Mouse (Mus musculus) spleen, adult 2 months (tissue): ENCODE results near the gene Myo16. TPM values are rescaled to one million over a fixed set of nuclear protein-coding genes. Genes with fewer than 3 reads are reported as not detected.

Source experiments
- DNase-seq, 2 experiments: peaks; one replicate each; pipeline versions ENCODE4 v3.0.0 to v3.0.0-alpha.2; 2012 to 2021; ENCODE audit warnings: low spot score in 2 of 2, low read depth in 1 of 2
- H3K27ac ChIP-seq: fragments of 200-500 bp; 2 replicates; pipeline ENCODE4 v1.5.1; 2012; ENCODE audit warnings: low read length, inconsistent platforms; ENCODE audit not compliant: insufficient read depth
- H3K27me3 ChIP-seq: fragments of 200-500 bp; 2 replicates; pipeline ENCODE4 v1.6.1; 2012; ENCODE audit warnings: mild to moderate bottlenecking, moderate library complexity, low read length, inconsistent platforms; ENCODE audit not compliant: control insufficient read depth, insufficient read depth
- H3K36me3 ChIP-seq: fragments of 200-500 bp; 2 replicates; pipeline ENCODE4 v1.6.1; 2012; ENCODE audit warnings: mild to moderate bottlenecking, low read length, inconsistent platforms; ENCODE audit not compliant: control insufficient read depth, insufficient read depth
- H3K4me1 ChIP-seq: fragments of 200-500 bp; 2 replicates; pipeline ENCODE4 v1.6.1; 2011; ENCODE audit warnings: inconsistent platforms; ENCODE audit not compliant: control insufficient read depth, insufficient read depth, insufficient read length
- H3K4me3 ChIP-seq: fragments of 200-500 bp; 2 replicates; pipeline ENCODE4 v1.5.1; 2011; ENCODE audit warnings: mild to moderate bottlenecking, inconsistent platforms; ENCODE audit not compliant: insufficient read depth, insufficient read length; ENCODE audit errors: extremely low read depth
- CTCF ChIP-seq: fragments of 200-500 bp; IDR thresholded peaks from 2 replicates; pipeline ENCODE4 v1.5.1; 2011; ENCODE audit warnings: mild to moderate bottlenecking, inconsistent platforms; ENCODE audit not compliant: insufficient read depth, insufficient read length, insufficient replicate concordance; ENCODE audit errors: extremely low read depth
- POLR2A ChIP-seq: fragments of 200-500 bp; IDR thresholded peaks from 2 replicates; pipeline ENCODE4 v1.6.1; 2011; ENCODE audit warnings: low read depth, low read length, inconsistent platforms
- WGBS: fragments of 180-500 bp; shearing (Covaris S2); methylation state at CpG from one replicate; pipeline ENCODE4 v1.1.7; 2018; 5-methylcytosine and 5-hydroxymethylcytosine counted together
- polyA plus RNA-seq: library from polyadenylated mRNA; depleted of rRNA; stranded (reverse); fragments of >200 nt; gene quantifications from 2 replicates; pipeline ENCODE4 v1.2.3, GENCODE M21; 2012

The Myo16 gene
- polyA plus RNA-seq, 1 experiment, result 0.39 TPM

GRCm38 (mm10) chr8:10168326-10168725 lies 14.6 kb downstream of the Myo16 start:
- Histone ChIP-seq H3K4me3 (no peak overlapping the region), H3K36me3 (no peaks in the 10 kb centered on the region), H3K27ac (no peak overlapping the region), H3K4me1 (no peaks in the 10 kb centered on the region), H3K27me3 (no peaks in the 10 kb centered on the region)
- no peak for DNase-seq
- 63% methylated on average over 4 of the region's 4 CpGs for WGBS
- no peak for TF ChIP-seq CTCF
- no peak for TF ChIP-seq POLR2A

- DNase-seq, result no peak
- H3K27ac ChIP-seq, result no peak overlapping the region
- H3K4me3 ChIP-seq, result no peak overlapping the region
- no peak for TF ChIP-seq CTCF
- no peak for TF ChIP-seq POLR2A
- no peaks in the 10 kb centered on the region for H3K4me1 ChIP-seq
- 43% methylated on average over 3 of the region's 3 CpGs for WGBS
- no peaks in the 10 kb centered on the region for H3K27me3 ChIP-seq
- H3K36me3 ChIP-seq, result no peaks in the 10 kb centered on the region
Observed at GRCm38 (mm10) chr8:10169894-10170293, 16.2 kb downstream of the Myo16 start.

GRCm38 (mm10) chr8:10171321-10171720 lies 17.6 kb downstream of the Myo16 start:
- Histone ChIP-seq H3K4me3 (no peak overlapping the region), H3K27me3 (no peaks in the 10 kb centered on the region), H3K27ac (no peak overlapping the region), H3K36me3 (no peaks in the 10 kb centered on the region), H3K4me1 (no peaks in the 10 kb centered on the region)
- no peak for DNase-seq
- TF ChIP-seq POLR2A (no peak), CTCF (no peak)
- 80% methylated on average over 2 of the region's 2 CpGs for WGBS

GRCm38 (mm10) chr8:10172278-10172677 lies 18.6 kb downstream of the Myo16 start:
- 82% methylated on average over 3 of the region's 3 CpGs for WGBS

GRCm38 (mm10) chr8:10173033-10173747 lies 19.5 kb downstream of the Myo16 start:
- TF ChIP-seq POLR2A (no peak), CTCF (no peak)
- Histone ChIP-seq H3K4me3 (no peak overlapping the region), H3K27me3 (no peaks in the 10 kb centered on the region), H3K27ac (no peak overlapping the region), H3K4me1 (no peaks in the 10 kb centered on the region), H3K36me3 (no peaks in the 10 kb centered on the region)
- whole genome bisulfite sequencing, result 73% methylated on average over 9 of the region's 9 CpGs
- DNase-seq, result no peak

More at GRCm38 (mm10) chr8:10172278-10172677, 18.6 kb downstream of the Myo16 start:
- Histone ChIP-seq H3K4me3 (no peak overlapping the region), H3K27me3 (no peaks in the 10 kb centered on the region), H3K36me3 (no peaks in the 10 kb centered on the region), H3K4me1 (no peaks in the 10 kb centered on the region), H3K27ac (no peak overlapping the region)
- DNase-seq, result no peak
- TF ChIP-seq CTCF (no peak), POLR2A (no peak)

- no peak overlapping the region for H3K27ac ChIP-seq
- WGBS, result 77% methylated on average over 5 of the region's 5 CpGs
- H3K27me3 ChIP-seq, result no peaks in the 10 kb centered on the region
- H3K4me3 ChIP-seq, result no peak overlapping the region
- TF ChIP-seq CTCF, result no peak
- TF ChIP-seq POLR2A, result no peak
- DNase-seq, result no peak
- no peaks in the 10 kb centered on the region for H3K36me3 ChIP-seq
- H3K4me1 ChIP-seq, result no peaks in the 10 kb centered on the region
Observed at GRCm38 (mm10) chr8:10174201-10174840, 20.6 kb downstream of the Myo16 start.
